Mouse (Mus musculus) erythroblast, adult 5-6 weeks (primary cell): ENCODE measurements around the gene Snrk. TPM values are rescaled to one million over a fixed set of nuclear protein-coding genes. Genes with fewer than 3 reads are reported as not detected.

Experiments used
- ATAC-seq: replicated peaks from 2 replicates; pipeline ENCODE4 v1.8.0; 2016; ENCODE audit warnings: moderate number of reproducible peaks, mild to moderate bottlenecking, moderate TSS enrichment, inconsistent platforms; ENCODE audit not compliant: poor library complexity, low FRiP score, severe bottlenecking
- total RNA-seq, 2 experiments: library from RNA; stranded (forward) in 1 of 2; stranded (reverse) in 1 of 2; fragments of 150-400 nt in 1 of 2; fragments of 200-764, 138-1000 nt in 1 of 2; gene quantifications; 2 replicates each; pipeline versions ENCODE4 v1.2.3 to v1.2.4; 2015 to 2017; ENCODE audit warnings: low replicate concordance in 2 of 2

The Snrk gene
- total RNA-seq, 2 experiments from 2014 or later: 4.2 to 28.9 TPM

DNA sequence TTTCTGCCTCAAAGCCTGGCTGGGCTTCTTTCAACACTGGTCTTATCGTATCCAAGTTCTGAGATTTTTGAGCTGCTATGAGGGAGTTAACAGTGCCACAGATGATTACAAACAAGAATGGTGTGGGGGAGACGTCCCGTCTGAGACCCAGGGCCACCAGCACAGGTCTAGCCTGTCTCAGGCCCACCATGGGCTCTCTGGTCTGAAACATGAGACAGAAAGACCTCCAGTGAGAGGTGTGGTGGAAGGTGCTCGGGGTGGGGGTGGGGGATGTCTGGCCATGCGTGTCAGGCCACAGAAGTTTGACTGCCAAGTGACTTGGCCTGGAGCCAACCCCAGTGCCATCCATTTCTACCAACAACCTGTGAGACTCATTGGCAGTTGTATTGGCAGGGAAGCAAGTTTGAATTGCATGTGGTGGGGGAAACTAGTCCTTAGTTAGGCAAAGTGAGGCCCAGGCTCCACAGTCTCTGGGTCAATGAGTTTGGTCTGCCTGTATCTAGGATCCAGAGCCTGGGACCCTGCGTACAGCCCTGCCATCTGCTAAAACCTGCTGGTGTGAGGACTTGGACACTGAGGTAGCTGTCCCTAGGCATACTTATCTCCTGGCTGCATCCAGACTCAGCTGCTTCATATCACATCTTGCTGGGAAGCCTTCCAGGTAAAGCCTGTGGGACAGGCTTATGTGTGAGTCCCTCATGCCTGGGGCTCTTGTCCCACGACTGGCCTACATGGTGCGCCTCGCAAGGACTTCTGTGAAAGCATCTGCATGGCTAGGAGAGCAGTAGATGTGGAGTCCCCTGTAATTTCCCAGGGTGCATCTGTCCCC is 56.6 kb downstream of the Snrk start:
- ATAC-seq: no peak

DNA sequence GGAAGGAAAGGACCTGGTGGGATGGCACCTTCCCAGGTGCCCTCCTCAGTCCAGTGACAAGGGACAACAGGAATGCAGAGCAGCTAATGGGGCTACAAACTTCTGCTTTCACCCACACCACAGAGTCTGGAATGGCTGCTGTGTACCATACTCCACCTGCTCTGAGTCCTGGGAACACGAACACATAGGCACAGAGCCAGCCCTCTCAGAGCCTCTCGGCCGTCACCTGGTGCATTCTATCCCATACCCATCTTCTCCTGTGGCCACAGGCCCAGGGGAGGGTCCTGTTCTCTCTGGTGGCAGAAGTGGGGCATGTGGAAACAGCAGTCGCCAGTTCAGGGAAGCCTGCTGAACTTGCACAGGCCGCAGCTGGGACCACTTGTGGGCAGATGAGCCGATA is 57.7 kb downstream of the Snrk start:
- 0 out of 2 replicates have a peak, but pooled peaks have one; percentile 13 for ATAC-seq

- ATAC-seq: no peak
Observed at GRCm38 (mm10) chr9:122177256-122178220, 60.5 kb downstream of the Snrk start.

- ATAC-seq: no peak
Observed at GRCm38 (mm10) chr9:122178427-122178826, 61.4 kb downstream of the Snrk start.

DNA sequence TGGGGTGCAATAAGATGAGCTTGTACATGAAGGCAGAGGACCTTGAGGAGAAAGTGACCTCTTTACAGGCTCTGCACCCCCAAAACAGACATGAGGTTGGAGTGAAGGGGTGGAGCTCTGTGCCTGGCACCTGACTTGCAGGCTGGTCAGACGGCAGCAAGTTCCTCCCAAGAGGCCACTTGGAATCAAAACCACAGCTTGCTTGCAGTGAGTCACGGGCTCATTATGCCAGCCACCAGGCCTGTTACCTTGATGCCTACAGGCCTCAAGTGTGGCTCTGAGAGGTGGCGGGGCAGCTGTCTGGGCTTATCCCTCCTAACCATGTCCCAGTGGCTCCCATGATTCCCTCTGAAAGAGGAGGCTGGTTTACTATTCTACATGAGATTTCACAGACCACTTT is 63.0 kb downstream of the Snrk start:
- ATAC-seq: no peak

- no peak for ATAC-seq
Observed at GRCm38 (mm10) chr9:122183074-122183473, 66.0 kb downstream of the Snrk start.

GRCm38 (mm10) chr9:122184329-122184728 is 67.3 kb downstream of the Snrk start:
- no peak for ATAC-seq

DNA sequence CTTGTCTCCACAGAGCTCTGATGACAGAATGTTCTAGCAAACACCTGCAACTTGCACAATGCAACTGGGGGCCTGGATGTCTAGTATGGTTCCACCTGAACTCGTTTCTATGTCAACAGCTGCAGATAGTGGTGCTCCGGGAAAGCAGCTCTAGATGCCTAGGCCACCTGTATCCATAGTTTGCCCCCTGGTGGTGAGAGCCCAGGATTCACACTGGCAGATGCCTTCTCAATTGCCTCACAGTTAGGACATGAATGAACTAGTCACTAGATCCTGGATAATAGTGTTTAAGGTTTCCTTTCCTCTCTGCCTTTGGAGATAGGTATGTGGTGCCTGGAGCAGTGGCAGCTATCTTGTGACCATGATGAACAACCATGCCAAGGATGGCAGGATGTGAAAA is 68.0 kb downstream of the Snrk start:
- 0 out of 2 replicates have a peak, but pooled peaks have one; percentile 28 for ATAC-seq

DNA sequence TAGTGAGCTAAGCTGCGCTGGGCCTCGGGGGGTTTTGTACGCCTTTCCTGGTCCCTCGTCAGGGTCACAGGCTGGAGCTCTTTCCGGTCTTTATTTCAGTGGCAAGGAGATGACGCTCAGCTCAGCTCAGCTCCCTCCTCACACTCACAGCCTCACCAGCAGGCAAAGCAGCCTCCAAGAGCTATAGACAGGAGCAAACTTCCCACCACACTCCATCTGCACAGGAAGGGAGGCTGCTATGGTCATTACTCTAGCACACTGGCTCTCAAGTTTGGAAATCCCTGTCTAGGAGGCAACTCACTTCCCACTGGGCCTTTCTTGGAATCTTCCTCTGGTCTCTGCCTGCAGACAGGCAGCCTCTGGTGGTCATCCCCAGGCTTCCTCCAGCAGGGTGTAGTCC is 68.9 kb downstream of the Snrk start:
- no peak for ATAC-seq

GRCm38 (mm10) chr9:122186643-122187226 is 69.7 kb downstream of the Snrk start:
- no peak for ATAC-seq

DNA sequence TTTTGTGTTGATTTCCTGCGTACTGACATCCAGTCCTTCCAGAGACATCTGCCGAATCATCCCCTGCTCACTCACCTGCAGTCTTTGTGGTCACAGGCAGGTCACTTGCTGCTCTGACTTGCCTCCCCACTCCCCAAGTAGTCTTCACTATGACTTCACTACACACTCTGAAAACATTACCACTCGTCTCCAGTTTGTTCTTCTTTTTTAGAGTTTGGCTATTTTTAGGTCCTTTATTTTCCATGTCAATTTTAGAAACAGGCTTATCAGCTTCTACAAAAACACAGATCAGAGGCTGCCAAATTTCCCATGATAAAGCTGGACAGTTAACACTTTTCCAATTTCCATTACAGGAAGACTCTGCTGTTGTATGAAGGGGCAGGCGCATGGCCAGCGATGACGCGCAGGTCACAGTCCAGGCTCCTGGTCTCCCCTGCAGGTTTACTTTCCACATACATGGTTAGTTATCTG is 70.4 kb downstream of the Snrk start:
- ATAC-seq: no peak

DNA sequence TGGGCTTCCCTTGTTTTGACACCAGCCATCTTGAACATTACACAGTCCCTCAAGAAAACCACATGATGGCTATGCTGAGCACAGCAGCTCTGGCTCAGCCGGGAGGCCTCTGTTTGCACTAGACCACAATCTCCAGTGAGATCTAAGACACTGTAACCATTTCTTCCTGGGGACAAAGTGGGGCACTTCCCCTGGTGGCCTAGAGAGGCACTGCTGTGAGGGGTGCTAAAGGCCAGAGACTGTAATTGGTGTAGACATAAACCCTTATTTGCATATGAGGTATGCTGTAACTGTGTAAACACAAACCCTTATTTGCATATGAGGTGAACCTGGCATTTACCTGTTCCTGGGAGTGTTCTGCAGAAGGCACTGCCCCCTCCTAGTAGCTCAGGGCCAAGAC is 71.7 kb downstream of the Snrk start:
- no peak for ATAC-seq

- ATAC-seq: no peak
Observed at GRCm38 (mm10) chr9:122193361-122193760, 76.3 kb downstream of the Snrk start.

- no peak for ATAC-seq
Observed at GRCm38 (mm10) chr9:122193823-122194222, 76.8 kb downstream of the Snrk start.

GRCm38 (mm10) chr9:122195042-122195682 is 78.1 kb downstream of the Snrk start:
- ATAC-seq: no peak

GRCm38 (mm10) chr9:122197021-122197420 is 80.0 kb downstream of the Snrk start:
- no peak for ATAC-seq

DNA sequence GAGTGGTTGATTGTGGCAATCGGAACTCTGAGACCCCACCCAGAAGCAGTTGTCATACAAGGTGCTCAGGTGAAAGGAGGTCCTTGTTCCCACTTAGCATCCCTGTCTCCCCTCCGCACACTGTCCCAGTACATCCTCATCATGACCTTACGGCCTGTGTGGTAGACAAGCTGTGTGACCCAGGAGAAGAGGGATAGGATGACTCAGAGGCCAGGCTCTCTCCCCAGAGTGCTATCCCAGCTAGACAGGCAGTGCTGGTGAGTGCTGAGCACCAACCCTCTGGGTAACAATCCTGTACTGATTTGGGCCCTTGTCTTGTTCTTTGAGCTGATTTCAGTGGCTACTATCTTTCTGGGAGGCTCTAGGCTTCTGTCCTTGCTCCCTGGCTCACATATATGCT is 81.6 kb downstream of the Snrk start:
- no peak for ATAC-seq

- no peak for ATAC-seq
Observed at GRCm38 (mm10) chr9:122199253-122199652, 82.2 kb downstream of the Snrk start.

DNA sequence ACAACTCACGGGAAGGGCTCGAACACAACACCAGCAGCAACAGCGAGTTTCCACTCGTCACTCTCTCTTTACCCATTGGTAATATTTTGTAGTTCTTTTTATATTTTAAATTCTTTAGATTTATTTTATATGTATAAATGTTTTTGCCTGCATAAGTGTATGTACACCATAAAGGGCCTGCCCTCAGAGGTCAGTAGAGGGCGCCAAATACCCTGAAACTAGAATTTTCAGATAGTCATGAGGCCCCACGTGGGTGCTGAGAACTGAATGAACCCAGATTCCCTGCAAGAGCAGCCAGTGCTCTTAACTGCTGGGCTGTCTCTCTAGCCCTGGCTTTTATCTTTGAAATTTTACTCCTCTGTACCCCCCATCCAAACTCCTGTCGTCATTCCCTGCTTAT is 87.4 kb downstream of the Snrk start:
- no peak for ATAC-seq
